Mouse (Mus musculus) heart, postnatal 10 days (tissue): ENCODE results near the gene Rdh16f2. TPM values are rescaled to one million over a fixed set of nuclear protein-coding genes. Genes with fewer than 3 reads are reported as not detected.
"Not testable (repeated sequence)": the region's sequence is repeated elsewhere in the genome, so short reads cannot be mapped to it uniquely, and the experiment has no call there.

ENCODE experiments used
- DNase-seq, 2 experiments: peaks; one replicate each; pipeline ENCODE4 v3.0.0; 2021
- intact Hi-C: fragments of 180-260 bp; cut with DNase I; formaldehyde crosslinking; loops from one replicate; pipeline ENCODE4 v1.15.1; 2025
- total RNA-seq, 2 experiments: library from RNA; stranded (reverse); gene quantifications; 2 replicates each; pipeline ENCODE4 v1.2.3; 2021

Gene Rdh16f2
- total RNA-seq = not detected

DNA sequence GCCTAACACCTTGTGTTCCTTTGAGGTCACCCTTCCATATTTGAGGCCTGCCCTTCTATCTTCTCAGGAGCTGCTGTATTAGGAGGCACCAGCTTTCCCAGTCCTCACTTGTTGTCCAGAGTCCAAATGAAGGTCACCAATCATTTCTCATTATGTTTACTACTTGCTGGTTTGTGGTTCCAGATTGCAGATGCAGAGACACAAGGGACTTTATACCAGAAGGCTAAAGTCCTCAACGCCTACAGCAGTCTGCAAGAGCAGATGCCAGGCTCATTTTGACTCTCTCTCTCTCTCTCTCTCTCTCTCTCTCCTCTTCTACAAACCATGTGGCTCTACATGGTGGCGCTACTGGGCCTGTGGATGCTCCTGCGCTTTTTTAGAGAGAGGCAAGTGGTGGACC lies at the start of gene Rdh16f2:
Gene Rdh16f2 (plus strand): TSS at position 243 of the 400 bp plus-strand sequence.
- no peak for DNase-seq
- intact Hi-C loops = no loop called here

- intact Hi-C loops, DNase-seq: not testable (repeated sequence)
These were observed 48.9 kb upstream of the Rdh16f2 start for GRCm38 (mm10) chr10:127817268-127817910.

DNA sequence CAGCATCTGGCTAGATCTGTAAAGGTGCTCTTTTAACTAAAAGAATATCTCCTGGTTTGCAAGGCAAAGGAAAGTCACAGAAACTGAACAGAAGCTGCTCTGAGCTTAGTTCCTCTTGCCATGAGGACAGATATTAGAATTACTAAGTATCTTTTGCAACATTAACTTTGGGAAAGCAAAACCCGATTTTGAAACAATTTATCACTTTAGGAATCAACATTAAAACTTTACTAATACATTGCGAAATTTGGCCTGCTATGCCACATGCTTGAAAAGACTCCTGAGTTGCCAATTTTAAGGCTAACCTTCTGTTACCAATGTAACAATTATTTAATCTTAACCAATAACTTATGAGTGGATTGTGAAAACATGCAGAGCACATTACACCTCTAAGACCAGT lies 44.5 kb upstream of the Rdh16f2 start:
- DNase-seq, intact Hi-C loops: not testable (repeated sequence)

DNA sequence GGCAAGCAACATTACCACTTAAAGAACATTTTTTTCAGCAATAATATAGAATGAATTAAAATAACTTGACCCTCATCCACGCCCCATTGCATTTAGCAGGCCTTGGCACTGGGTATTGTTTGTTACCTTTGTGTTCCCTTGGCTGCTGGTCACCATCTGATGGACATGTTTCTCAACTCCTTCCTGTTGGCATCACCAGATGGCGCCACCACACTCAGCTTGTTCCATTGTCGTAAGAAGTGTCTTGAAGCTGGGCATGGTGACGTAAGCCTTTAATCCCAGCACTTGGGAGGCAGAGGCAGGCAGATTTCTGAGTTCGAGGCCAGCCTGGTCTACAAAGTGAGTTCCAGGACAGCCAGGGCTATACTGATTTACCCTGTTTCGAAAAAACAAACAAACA lies 40.9 kb upstream of the Rdh16f2 start:
- DNase-seq = peak in 1 of 2 experiments; percentile 4
- intact Hi-C loops = no loop called here

- no peak for DNase-seq
- intact Hi-C loops = no loop called here
These were observed 37.2 kb upstream of the Rdh16f2 start for GRCm38 (mm10) chr10:127829121-127829520.

DNA sequence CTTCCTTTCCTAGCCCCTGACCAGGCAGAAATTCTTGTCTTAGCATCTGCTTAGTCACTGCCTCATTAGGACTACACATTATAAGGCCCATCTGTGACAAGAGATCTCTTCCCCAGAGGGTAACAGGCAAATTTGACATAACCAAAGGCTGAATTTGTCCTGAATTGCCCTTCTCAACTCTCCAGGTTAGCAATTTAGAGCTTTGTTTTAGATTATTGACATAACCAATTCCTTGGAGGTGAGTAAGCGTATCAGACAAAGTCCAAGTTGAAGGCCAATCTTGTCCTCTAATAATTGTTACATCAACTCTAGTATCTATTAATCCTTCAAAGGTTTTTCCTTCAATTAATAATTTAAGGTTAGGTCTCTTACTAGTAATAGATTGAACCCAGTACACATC lies 32.1 kb upstream of the Rdh16f2 start:
- intact Hi-C loops = not testable (repeated sequence)

GRCm38 (mm10) chr10:127835292-127835691 lies 31.0 kb upstream of the Rdh16f2 start:
- intact Hi-C loops = no loop called here
- no peak for DNase-seq

More for the DNA sequence above, 32.1 kb upstream of the Rdh16f2 start:
- not testable (repeated sequence) for DNase-seq

DNA sequence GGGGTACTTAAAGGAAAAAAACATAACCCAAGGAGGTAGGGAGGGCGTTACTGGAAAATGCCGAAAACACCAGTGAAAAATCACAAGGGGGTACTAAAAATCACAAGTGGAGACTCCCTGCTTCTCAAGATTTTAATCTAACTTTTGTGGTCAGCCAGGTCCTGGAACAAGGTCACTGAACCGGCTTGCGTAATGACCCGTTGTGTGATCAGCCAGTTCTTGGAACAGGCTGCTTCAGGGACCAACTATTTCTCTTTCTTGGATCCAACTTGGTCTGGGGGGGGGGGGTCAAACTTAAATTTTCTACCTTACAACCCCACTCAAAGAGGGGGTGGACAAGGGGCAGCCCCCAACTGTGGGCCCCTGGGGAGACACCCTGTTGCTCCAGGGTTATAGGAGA lies 28.5 kb upstream of the Rdh16f2 start:
- DNase-seq, intact Hi-C loops: not testable (repeated sequence)

- no peak for DNase-seq
These were observed 27.7 kb upstream of the Rdh16f2 start for GRCm38 (mm10) chr10:127838539-127838938.

GRCm38 (mm10) chr10:127840776-127841175 lies 25.5 kb upstream of the Rdh16f2 start:
- intact Hi-C loops = no loop called here
- no peak for DNase-seq

More at GRCm38 (mm10) chr10:127838539-127838938, 27.7 kb upstream of the Rdh16f2 start:
- intact Hi-C loops = no loop called here

DNA sequence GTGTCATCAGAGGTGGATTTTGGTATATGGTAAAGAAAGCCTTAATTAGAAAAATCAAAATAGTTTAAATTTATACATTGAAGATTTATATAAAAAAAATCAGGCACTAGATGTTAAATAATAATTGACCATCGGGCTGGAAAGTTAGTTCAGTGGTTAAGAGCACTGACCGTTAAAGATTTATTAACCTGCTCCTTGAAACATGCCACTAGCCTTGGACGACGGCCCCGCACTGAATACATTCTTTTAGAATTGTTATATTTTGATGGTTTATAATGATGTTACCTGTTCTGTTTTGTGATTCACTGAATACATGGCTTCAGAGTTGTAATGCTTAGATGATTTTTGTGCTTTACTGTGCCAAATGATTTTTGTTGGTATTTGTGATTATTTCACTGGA lies 20.3 kb upstream of the Rdh16f2 start:
- DNase-seq, intact Hi-C loops: not testable (repeated sequence)

GRCm38 (mm10) chr10:127848089-127848488 lies 18.2 kb upstream of the Rdh16f2 start:
- intact Hi-C loops = no loop called here
- DNase-seq = no peak

GRCm38 (mm10) chr10:127849628-127850027 lies 16.6 kb upstream of the Rdh16f2 start, which contains the start of gene Rdh19:
Gene Rdh19 (plus strand): TSS chr10:127849928.
- no peak for DNase-seq
- intact Hi-C loops = no loop called here

GRCm38 (mm10) chr10:127856376-127856775 lies 9.9 kb upstream of the Rdh16f2 start:
- intact Hi-C loops = no loop called here
- DNase-seq = no peak

- no peak for DNase-seq
- intact Hi-C loops = no loop called here
These were observed 1.3 kb upstream of the Rdh16f2 start for GRCm38 (mm10) chr10:127864931-127865330.

GRCm38 (mm10) chr10:127872484-127872883 lies 6.2 kb downstream of the Rdh16f2 start:
- intact Hi-C loops = no loop called here
- DNase-seq = no peak

GRCm38 (mm10) chr10:127877681-127878080 lies 11.4 kb downstream of the Rdh16f2 start:
- DNase-seq = no peak
- intact Hi-C loops = no loop called here

DNA sequence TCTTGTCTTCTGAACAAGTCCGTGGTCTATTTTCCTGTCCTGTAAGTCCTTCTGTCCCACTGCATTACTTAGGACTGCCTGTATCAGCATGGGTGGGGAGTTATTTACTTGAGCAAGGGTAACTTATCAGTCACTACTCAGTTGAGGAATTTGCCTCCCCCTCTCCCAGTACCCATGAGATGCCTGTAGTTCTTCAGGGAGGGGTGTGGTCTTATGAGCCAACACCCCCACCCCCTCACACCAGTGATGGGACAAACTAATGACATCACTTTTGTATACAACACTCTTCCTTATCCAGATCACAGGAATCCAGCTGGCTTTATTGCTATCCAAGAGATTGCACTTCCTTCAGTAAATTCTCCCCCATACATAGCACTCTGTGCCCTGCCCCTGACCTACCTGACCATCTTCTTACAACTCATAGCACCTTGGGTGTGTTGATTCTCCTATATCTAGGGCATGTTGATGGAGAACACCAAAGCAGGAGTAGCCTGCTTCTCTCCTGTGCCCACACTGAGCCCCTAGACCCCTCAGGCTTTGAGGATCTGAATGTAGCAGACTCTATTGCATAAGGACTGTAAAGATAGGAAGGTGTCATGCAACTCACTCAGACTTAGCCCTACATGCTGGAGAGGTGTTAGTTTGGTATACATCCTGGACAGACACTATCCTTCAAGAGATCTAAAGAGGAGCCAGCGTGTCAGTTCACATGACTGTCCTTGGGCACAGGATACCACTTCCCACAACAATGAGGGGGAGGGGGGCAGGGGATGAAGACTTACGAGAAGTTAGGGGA lies 12.2 kb downstream of the Rdh16f2 start:
- no peak for DNase-seq
- intact Hi-C loops = no loop called here

DNA sequence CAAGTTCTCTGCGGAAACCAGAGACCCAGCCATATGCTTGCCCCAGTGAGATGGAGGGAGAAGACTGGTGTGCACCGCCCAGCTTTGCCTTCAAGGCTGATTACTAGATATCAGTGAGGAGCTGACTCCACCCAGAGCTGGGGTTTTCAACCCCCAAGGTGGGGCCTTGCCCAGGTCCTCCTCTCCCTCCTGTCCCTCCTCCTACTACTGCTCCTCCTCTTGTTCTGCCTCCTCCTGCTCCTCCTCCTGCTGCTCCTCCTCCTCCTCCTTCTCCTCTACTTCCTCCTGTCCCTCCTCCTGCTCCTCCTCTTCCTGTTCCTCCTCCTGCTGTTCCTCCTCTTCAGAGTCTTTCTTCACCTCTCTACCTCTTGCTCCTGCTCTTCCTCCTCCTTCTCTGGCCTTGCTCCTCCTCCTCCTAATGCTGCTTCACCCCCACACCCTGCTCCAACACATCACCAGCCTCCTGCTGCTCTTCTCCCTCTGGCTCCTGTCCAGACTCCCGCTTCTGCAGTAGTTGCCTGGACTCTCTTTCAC lies 12.9 kb downstream of the Rdh16f2 start:
- no peak for DNase-seq
- intact Hi-C loops = no loop called here

GRCm38 (mm10) chr10:127881041-127881440 lies 14.8 kb downstream of the Rdh16f2 start:
- intact Hi-C loops = no loop called here
- DNase-seq = no peak

DNA sequence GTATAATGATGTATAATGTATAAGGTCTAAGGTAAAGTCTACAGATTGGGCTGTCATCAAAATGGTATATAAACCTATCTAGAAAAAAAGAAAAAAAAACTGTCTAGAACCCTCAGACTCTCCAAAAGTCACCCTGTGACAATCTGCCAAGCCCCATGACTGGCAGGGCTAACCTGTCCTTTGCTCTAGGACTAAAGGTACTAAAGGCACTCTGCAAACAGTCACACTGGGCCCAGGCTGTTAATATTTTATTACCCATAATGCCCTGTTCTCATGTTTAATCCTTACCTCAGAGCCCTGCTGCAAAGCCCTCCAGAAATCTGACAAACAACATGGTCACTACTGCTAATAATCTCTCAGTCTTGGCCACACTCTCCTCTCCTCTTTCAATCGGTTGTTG lies 20.3 kb downstream of the Rdh16f2 start:
- no peak for DNase-seq
- intact Hi-C loops = no loop called here

GRCm38 (mm10) chr10:127886971-127887370 lies 20.7 kb downstream of the Rdh16f2 start:
- intact Hi-C loops = no loop called here
- DNase-seq = no peak
